Mouse (Mus musculus) lung, postnatal 25 days (tissue): Measurements from ENCODE around the gene Akr1cl.

Experiments used
- DNase-seq: peaks from one replicate; pipeline ENCODE4 v3.0.0; 2022; ENCODE audit warnings: low spot score

The Akr1cl gene

DNA sequence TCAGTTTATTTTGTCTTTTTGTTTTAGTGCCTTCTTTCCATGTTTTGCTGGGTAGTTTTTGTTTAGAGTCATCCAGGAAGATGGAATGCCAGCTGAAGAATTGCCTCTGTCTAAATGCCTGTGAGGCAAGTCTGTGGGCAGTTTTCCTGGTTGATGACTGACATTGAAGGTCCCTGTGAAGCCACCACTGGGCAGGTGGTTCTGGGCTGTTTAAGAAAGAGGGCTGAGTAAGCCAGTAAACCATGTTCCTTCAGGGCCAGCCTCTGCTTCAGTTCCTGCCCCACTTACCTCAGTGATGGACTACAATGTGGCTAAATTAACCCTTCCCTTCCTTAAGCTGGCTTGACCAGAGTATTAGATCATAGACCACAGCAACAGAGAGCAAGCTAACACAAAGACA is 44.4 kb downstream of the Akr1cl start:
- no peak for DNase-seq

DNA sequence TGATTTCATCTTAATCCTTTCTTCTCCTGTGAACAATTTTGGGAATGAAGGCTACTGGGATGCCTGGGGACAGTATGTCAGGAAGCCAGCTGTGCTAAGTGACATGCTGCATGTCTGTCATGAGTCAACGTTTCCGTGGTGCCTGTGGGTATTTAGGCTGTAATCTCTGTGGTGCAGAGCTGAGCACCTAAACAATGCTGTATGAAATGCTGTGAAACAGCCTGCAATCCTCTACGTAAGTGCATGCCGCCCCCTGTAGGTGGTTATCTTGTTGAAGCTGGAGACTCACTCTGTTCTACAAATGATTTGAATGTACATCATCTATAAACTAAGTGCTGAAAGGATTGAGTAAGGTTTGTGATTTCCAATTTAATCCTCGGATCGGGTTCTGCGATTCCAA is 46.4 kb downstream of the Akr1cl start:
- peak; percentile 55 for DNase-seq

DNA sequence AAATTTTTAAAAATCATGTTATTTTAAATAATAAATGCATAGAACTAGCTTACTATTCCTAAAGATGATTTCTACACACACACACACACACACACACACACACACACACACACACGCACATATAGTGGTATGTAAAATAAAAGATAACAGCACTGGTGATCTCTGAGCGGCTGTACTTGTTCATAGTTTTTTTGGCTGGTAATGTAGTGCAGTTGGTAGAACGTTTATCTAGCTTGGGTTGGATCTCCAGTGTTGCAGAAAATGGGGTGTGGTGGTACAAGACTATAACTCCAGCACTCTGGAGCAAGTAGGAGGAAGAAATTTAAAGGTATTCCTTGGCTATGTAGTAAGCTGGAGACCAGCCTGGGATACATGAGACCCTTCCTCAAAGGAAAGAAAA is 49.3 kb downstream of the Akr1cl start:
- DNase-seq: no peak

DNA sequence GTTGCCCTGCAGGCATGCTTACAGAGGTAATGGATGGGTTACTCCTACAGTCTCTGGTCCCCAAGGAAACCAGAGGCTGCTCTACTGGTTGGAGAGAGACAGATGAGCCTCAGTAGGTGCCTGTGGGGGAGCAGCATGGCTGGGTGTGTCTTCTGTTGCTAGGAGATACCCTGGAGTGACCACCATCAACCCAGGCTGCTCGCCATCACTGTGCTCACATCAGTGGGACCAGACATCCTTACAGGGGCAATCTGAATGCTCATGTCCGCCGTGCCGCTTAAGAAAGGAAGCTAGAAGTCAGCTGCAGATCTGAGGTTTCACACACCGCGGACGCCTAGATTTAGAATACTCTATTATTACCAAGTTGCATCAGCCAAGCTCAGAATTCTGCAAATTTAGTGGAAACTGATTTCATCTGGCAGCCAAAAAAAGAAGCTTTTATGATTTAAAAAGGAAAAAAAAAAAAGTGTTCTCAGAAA is 54.2 kb downstream of the Akr1cl start:
- DNase-seq: no peak

DNA sequence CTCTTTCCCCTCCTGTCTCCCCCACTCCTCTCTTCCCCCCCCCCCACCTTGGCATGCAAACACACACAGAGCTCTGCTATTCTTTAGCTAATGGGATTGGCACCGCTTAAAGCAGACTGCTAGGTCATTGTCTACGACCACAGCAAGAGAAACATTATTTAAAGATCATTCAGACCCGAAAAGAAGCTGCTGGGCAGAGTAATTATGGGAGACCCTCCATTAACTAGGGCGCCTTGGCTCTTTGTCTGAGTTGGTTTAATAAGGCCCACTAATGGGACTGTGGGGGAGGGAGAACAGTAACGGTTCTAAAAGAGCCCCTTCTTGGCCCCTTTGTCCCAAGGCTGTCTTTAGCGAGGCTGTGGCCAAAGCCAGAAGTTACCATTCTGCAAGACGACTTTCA is 57.2 kb downstream of the Akr1cl start:
- DNase-seq: no peak

DNA sequence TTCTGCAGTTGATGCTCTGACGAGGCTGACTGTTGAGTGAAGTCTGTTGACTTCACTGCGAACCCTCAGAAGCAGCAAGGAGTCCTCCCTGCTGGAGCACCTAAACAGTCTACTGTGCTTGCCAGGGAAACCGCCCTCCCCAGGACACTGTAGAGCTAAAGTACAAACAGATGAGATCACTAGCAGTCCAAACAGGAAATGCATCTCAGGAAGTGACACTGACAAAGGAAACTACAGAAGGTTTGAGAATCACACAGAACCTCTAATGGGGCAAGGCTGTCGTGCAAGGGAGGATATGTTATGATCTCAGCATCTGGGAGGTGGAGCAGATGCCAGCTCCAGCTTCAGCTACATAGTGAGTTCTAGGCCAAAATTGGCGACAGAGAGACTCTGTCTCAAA is 61.9 kb downstream of the Akr1cl start:
- DNase-seq: peak; percentile 44
